Mouse (Mus musculus) kidney, postnatal 0 days (tissue): ENCODE measurements at regions not wholly inside any gene's neighbourhood (a gene's known extent, or its start where the extent isn't known, plus 50 kb on each side); places are given as distances from the start of the nearest gene placed in this dataset.
A peak's percentile ranks its signal among the peaks of the same experiment; 100 is the strongest.

Experiments
- ATAC-seq: fragments of 200-750 bp; cut with Nextera tagmentation; replicated peaks from 2 replicates; pipeline ENCODE4 v1.8.0; 2017; ENCODE audit warnings: low read depth, moderate number of reproducible peaks, moderate TSS enrichment, moderate library complexity; ENCODE audit not compliant: low FRiP score
- DNase-seq: peaks from one replicate; pipeline ENCODE4 v3.0.0-alpha.2; 2016; ENCODE audit warnings: low spot score
- H3K27ac ChIP-seq: fragments of 300-500 bp; sonication (generic); 2 replicates; pipeline ENCODE4 v1.5.1; 2014; ENCODE audit warnings: mild to moderate bottlenecking
- H3K27me3 ChIP-seq: fragments of 300-500 bp; sonication (generic); 2 replicates; pipeline ENCODE4 v1.6.1; 2014; ENCODE audit warnings: low read length, mixed read lengths; ENCODE audit not compliant: insufficient read depth
- H3K36me3 ChIP-seq: fragments of 300-500 bp; sonication (generic); 2 replicates; pipeline ENCODE4 v1.6.1; 2014; ENCODE audit warnings: low read length, mixed read lengths; ENCODE audit not compliant: insufficient read depth
- H3K4me1 ChIP-seq: fragments of 300-500 bp; sonication (generic); replicated peaks from 2 replicates; pipeline ENCODE4 v1.6.1; 2014; ENCODE audit warnings: antibody characterized with exemption, low read length, mixed read lengths; ENCODE audit not compliant: insufficient read depth
- H3K4me2 ChIP-seq: fragments of 300-500 bp; sonication (generic); 2 replicates; pipeline ENCODE4 v1.6.1; 2014; ENCODE audit warnings: mild to moderate bottlenecking, low read length, moderate library complexity, mixed read lengths
- H3K4me3 ChIP-seq: fragments of 300-500 bp; sonication (generic); replicated peaks from 2 replicates; pipeline ENCODE4 v1.5.1; 2014; ENCODE audit warnings: low read depth, low read length
- H3K9ac ChIP-seq: fragments of 300-500 bp; sonication (generic); 2 replicates; pipeline ENCODE4 v1.6.1; 2014; ENCODE audit warnings: low read depth, low read length
- H3K9me3 ChIP-seq: fragments of 300-500 bp; sonication (generic); replicated peaks from 2 replicates; pipeline ENCODE4 v1.6.1; 2016; ENCODE audit warnings: low read length, inconsistent platforms, mixed read lengths
- CTCF ChIP-seq: IDR thresholded peaks from 2 replicates; pipeline ENCODE4 v1.5.1; 2016; ENCODE audit warnings: antibody characterized with exemption, low read depth, mild to moderate bottlenecking, moderate library complexity
- WGBS: fragments of 180-500 bp; shearing (Covaris S2); extraction: QIAGEN DNeasy Blood & Tissue Kit; methylation state at CpG from one replicate; pipeline ENCODE4 v1.1.7; 2014; 5-methylcytosine and 5-hydroxymethylcytosine counted together

DNA sequence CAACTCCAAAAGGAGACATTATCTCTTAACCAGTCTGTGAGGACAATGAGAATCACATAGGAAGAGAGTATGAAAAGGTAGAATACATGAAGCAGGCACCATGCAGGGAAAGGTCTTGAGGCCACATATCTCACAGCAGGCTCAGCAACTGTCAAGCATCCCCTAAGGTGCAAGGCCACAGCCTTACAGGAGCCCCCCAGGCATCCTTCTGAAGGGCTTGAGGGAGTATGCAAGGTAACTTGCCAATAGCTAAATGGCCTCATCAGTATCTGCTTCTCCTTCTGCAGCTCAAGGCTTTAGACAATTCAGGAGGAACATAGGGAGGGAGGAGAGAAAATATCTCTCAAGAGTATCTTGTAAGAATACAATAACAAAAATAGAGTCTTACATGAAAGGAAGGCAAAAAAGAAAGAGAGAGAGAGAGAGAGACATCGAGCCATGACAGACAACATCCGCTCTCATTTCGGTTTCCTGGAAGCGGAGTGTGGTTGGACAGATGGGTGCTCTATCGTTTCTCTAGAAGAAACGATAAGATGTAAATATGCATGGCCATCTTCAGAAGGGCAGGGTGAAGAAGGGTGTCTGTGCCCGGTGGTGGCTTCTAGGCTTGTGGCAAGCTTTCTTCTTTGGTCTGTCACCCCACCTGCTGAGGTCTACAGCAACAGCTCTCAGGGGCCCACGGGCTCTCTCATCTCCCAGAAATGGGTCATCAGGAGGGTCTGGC, 349.6 kb upstream of the 3110018I06Rik start:
- no peak for TF ChIP-seq CTCF

DNA sequence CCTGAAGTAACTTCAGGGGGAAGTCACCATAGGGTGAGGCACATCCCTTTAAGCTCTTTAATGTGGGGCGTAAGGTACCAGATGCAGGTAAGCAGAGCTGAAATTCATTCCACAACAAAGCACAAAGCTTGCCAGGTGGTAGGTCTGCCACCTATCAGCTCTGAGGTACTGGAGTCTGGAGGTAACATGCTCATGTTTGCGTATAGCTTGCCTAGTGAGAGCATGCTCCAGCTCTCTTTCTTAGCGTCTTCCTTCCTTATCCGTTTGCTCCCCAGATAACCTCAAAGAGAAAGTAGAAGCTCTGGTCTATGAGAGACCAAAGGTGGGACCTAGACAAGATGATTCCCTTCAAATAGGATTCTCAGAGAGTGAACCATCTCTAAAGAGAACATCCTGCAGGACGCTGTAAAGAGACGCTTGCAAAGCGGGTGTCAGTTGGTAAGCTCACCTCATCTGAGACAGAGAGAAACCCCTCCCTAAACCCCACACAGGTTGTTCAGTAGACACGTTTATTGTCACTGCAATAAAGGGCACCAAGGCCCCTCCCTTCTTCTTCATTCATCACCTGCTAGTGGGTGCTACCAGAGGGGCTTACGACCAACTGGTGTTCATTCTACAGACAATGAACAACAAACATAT, 347.4 kb upstream of the 3110018I06Rik start:
- DNase-seq (no peak), ATAC-seq (no peak)
- no peaks in the 10 kb centered on the region for H3K36me3 ChIP-seq
- H3K4me1 ChIP-seq: no peaks in the 10 kb centered on the region
- H3K27me3 ChIP-seq: no peaks in the 10 kb centered on the region
- 82% methylated on average over 9 of the region's 9 CpGs for WGBS
- H3K4me2 ChIP-seq: no peak overlapping the region
- no peaks in the 10 kb centered on the region for H3K9me3 ChIP-seq
- no peak overlapping the region for H3K9ac ChIP-seq
- TF ChIP-seq CTCF: no peak
- H3K4me3 ChIP-seq: no peak overlapping the region
- no peak overlapping the region for H3K27ac ChIP-seq

More for the DNA sequence above, 349.6 kb upstream of the 3110018I06Rik start:
- Histone ChIP-seq H3K9ac (no peak overlapping the region), H3K36me3 (no peaks in the 10 kb centered on the region), H3K27me3 (no peaks in the 10 kb centered on the region), H3K27ac (no peak overlapping the region), H3K4me2 (no peak overlapping the region), H3K4me3 (no peak overlapping the region), H3K4me1 (no peaks in the 10 kb centered on the region), H3K9me3 (no peaks in the 10 kb centered on the region)
- no peak for DNase-seq
- 96% methylated on average over 8 of the region's 8 CpGs for WGBS
- ATAC-seq: no peak

DNA sequence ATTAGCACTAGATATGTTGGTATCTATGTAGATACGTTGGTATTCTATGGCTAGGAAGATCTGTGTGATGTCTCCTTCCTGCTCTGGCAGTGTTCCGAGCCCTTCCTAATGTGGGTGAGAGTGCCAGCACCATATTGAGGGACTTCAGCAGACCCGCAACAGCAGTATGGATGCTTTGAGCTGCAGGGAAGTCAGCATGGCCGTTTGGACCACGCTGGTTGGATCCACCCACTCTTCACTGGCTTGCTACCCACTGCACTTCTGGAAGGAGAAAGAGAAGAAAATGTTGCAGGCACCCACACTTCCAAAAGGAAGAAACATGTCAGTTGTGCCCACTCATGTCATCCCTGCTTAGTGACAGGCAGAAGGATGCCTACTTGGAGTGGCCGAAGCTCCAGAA, 346.2 kb upstream of the 3110018I06Rik start:
- Histone ChIP-seq H3K9me3 (no peaks in the 10 kb centered on the region), H3K4me2 (no peak overlapping the region), H3K9ac (no peak overlapping the region), H3K27me3 (no peaks in the 10 kb centered on the region), H3K4me3 (no peak overlapping the region), H3K27ac (no peak overlapping the region), H3K4me1 (no peaks in the 10 kb centered on the region), H3K36me3 (no peaks in the 10 kb centered on the region)
- DNase-seq: no peak
- no peak for ATAC-seq
- TF ChIP-seq CTCF: no peak
- 88% methylated on average over 6 of the region's 6 CpGs for WGBS

DNA sequence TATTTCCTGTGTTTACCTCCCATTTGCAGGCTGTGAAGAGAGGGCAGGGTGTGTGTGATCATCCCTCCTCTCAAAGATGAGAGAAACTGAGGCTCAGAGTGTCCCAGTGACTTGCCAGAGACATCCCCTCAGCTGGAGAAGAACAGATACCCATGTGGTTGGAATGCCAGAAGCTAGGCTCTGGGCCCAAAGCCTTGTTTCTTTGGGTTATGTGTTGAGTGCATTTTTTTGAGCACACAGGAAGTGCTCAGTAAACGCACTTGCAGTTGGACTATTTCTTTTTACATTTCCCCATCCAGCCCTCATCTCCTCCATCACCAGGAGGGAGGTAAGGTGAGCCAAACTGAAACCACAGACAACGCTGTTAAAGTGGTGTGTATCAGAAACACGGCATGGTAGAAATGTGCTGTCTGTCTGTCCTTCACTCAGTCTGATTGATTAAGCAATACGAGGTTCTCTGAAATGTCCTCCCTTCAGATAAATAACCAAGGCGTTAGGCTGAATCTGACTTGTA, 341.8 kb upstream of the 3110018I06Rik start:
- Histone ChIP-seq H3K9ac (no peak overlapping the region), H3K4me3 (no peak overlapping the region), H3K9me3 (no peaks in the 10 kb centered on the region), H3K4me1 (no peaks in the 10 kb centered on the region), H3K4me2 (no peak overlapping the region), H3K27me3 (no peaks in the 10 kb centered on the region), H3K36me3 (no peaks in the 10 kb centered on the region), H3K27ac (no peak overlapping the region)
- DNase-seq (no peak), ATAC-seq (no peak)
- 66% methylated on average over 5 of the region's 5 CpGs for WGBS
- no peak for TF ChIP-seq CTCF

DNA sequence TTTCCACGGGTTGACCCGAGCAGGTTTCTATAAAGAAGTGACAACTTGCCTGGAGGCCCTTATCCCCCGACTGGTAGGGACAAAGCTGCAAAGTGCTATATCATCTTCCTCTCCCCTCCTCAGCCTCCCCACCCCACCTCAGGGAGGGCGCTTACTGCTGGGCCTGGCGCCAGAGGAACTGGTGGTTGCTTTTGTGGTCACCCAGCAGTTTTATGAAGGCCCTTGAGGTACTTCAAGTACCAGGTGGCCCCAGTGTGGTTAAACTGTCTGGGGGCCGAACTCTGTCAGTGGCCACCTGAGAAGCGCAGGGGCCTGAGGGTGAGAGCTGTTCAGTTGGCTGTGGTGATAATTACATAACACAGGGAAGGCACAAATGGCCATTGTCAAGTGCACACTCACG, 340.0 kb upstream of the 3110018I06Rik start:
- whole genome bisulfite sequencing: 57% methylated on average over 8 of the region's 8 CpGs
- no peaks in the 10 kb centered on the region for H3K27me3 ChIP-seq
- H3K4me2 ChIP-seq: no peak overlapping the region
- H3K27ac ChIP-seq: no peak overlapping the region
- ATAC-seq (no peak), DNase-seq (no peak)
- H3K4me3 ChIP-seq: no peak overlapping the region
- no peaks in the 10 kb centered on the region for H3K36me3 ChIP-seq
- no peaks in the 10 kb centered on the region for H3K4me1 ChIP-seq
- H3K9me3 ChIP-seq: no peaks in the 10 kb centered on the region
- no peak for TF ChIP-seq CTCF
- no peak overlapping the region for H3K9ac ChIP-seq

DNA sequence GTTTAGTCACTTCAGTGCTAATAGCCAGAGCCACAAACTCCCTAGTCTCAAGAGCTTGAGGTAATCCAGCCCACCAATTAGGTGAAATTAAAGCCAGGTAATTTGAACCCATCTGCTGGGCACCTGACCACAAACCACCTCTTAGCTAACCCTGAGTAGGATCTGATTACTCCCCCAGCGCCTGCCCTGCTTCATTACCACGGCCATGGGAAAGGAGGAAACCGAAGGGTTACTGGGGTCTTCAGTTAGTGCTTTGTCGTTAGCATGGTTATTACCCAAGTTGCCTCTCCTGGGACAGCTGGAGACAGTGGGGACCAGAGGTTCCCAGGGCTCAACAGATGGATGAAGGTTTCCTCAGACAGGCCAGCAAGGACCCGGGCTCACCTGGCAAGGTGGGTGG, 337.3 kb upstream of the 3110018I06Rik start:
- no peak for ATAC-seq
- H3K27ac ChIP-seq: no peak overlapping the region

More for the DNA sequence above, 337.3 kb upstream of the 3110018I06Rik start:
- DNase-seq: peak; percentile 3
- Histone ChIP-seq H3K9me3 (no peaks in the 10 kb centered on the region), H3K4me2 (no peak overlapping the region), H3K27me3 (no peaks in the 10 kb centered on the region), H3K4me1 (no peaks in the 10 kb centered on the region), H3K9ac (no peak overlapping the region), H3K4me3 (no peak overlapping the region), H3K36me3 (no peaks in the 10 kb centered on the region)
- no peak for TF ChIP-seq CTCF
- WGBS: 24% methylated on average over 5 of the region's 5 CpGs
